Mouse (Mus musculus): ENCODE measurements around the gene Csf2. TPM values are rescaled to one million over a fixed set of nuclear protein-coding genes. Genes with fewer than 3 reads are reported as not detected.
A peak's percentile ranks its signal among the peaks of the same experiment; 100 is the strongest.

The Csf2 gene
- total and polyA plus RNA-seq, 2 experiments from 2014 or later = not detected

- H3K27me3 ChIP-seq (ENCODE audit: insufficient read depth, low read length) = no peaks in the 10 kb centered on the region
- no peak overlapping the region for H3K9ac ChIP-seq
- ATAC-seq = no peak
- TF ChIP-seq CTCF (IDR thresholded peaks at IDR 0.05; ENCODE audit: low read depth) = no peak
- H3K4me2 ChIP-seq (ENCODE audit: low read depth) = no peak overlapping the region
- H3K4me1 ChIP-seq (ENCODE audit: insufficient read depth) = no peaks in the 10 kb centered on the region
- no peaks in the 10 kb centered on the region for H3K9me3 ChIP-seq (ENCODE audit: low read length)
- H3K36me3 ChIP-seq (ENCODE audit: insufficient read depth) = no peaks in the 10 kb centered on the region
- no peak overlapping the region for H3K27ac ChIP-seq (ENCODE audit: low read depth, low read length)
- no peak for DNase-seq
- H3K4me3 ChIP-seq (ENCODE audit: low read depth, low read length) = no peak overlapping the region
- WGBS = 87% methylated on average over 8 of the region's 8 CpGs
Observed at GRCm38 (mm10) chr11:54287821-54288453, 38.5 kb upstream of the Csf2 start.

- no peak overlapping the region for H3K27ac ChIP-seq (ENCODE audit: low read depth, low read length)
- ATAC-seq (no peak), DNase-seq (no peak)
- no peak overlapping the region for H3K4me2 ChIP-seq (ENCODE audit: low read depth)
- no peak overlapping the region for H3K9ac ChIP-seq
- no peak for TF ChIP-seq CTCF (IDR thresholded peaks at IDR 0.05; ENCODE audit: low read depth)
- no peaks in the 10 kb centered on the region for H3K36me3 ChIP-seq (ENCODE audit: insufficient read depth)
- WGBS = 84% methylated on average over 5 of the region's 5 CpGs
- no peaks in the 10 kb centered on the region for H3K4me1 ChIP-seq (ENCODE audit: insufficient read depth)
- no peaks in the 10 kb centered on the region for H3K9me3 ChIP-seq (ENCODE audit: low read length)
- H3K27me3 ChIP-seq (ENCODE audit: insufficient read depth, low read length) = no peaks in the 10 kb centered on the region
- H3K4me3 ChIP-seq (ENCODE audit: low read depth, low read length) = no peak overlapping the region
Observed at GRCm38 (mm10) chr11:54271437-54271949, 22.0 kb upstream of the Csf2 start.

GRCm38 (mm10) chr11:54269191-54269896 lies 19.9 kb upstream of the Csf2 start:
- Histone ChIP-seq H3K27me3 (ENCODE audit: insufficient read depth, low read length) (no peaks in the 10 kb centered on the region), H3K36me3 (ENCODE audit: insufficient read depth) (no peaks in the 10 kb centered on the region), H3K27ac (ENCODE audit: low read depth, low read length) (no peak overlapping the region), H3K9me3 (ENCODE audit: low read length) (no peaks in the 10 kb centered on the region), H3K4me1 (ENCODE audit: insufficient read depth) (no peaks in the 10 kb centered on the region), H3K4me3 (ENCODE audit: low read depth, low read length) (no peak overlapping the region), H3K9ac (no peak overlapping the region), H3K4me2 (ENCODE audit: low read depth) (no peak overlapping the region)
- DNase-seq = no peak
- 79% methylated on average over 3 of the region's 3 CpGs for WGBS
- no peak for TF ChIP-seq CTCF (IDR thresholded peaks at IDR 0.05; ENCODE audit: low read depth)
- ATAC-seq = no peak

- Histone ChIP-seq H3K36me3 (ENCODE audit: insufficient read depth) (no peaks in the 10 kb centered on the region), H3K27me3 (ENCODE audit: insufficient read depth, low read length) (no peaks in the 10 kb centered on the region), H3K4me2 (ENCODE audit: low read depth) (no peak within 1 kb of the TSS), H3K9ac (no peak within 1 kb of the TSS), H3K27ac (ENCODE audit: low read depth, low read length) (no peak within 1 kb of the TSS), H3K9me3 (ENCODE audit: low read length) (no peaks in the 10 kb centered on the region), H3K4me3 (ENCODE audit: low read depth, low read length) (no peak within 1 kb of the TSS), H3K4me1 (ENCODE audit: insufficient read depth) (no peaks in the 10 kb centered on the region)
- 92% methylated on average over 6 of the region's 6 CpGs for WGBS
- DNase-seq (no peak), ATAC-seq (no peak)
- no peak for TF ChIP-seq CTCF (IDR thresholded peaks at IDR 0.05; ENCODE audit: low read depth)
Observed at GRCm38 (mm10) chr11:54267177-54267576, 17.7 kb upstream of the Csf2 start, which contains the start of gene Il3. TSS of gene Il3 (minus strand) at chr11:54267277.

GRCm38 (mm10) chr11:54264542-54264941 lies 15.1 kb upstream of the Csf2 start:
- Histone ChIP-seq H3K27me3 (ENCODE audit: insufficient read depth, low read length) (no peaks in the 10 kb centered on the region), H3K4me3 (ENCODE audit: low read depth, low read length) (no peak overlapping the region), H3K36me3 (ENCODE audit: insufficient read depth) (no peaks in the 10 kb centered on the region), H3K27ac (ENCODE audit: low read depth, low read length) (no peak overlapping the region), H3K4me2 (ENCODE audit: low read depth) (no peak overlapping the region), H3K4me1 (ENCODE audit: insufficient read depth) (no peaks in the 10 kb centered on the region), H3K9ac (no peak overlapping the region), H3K9me3 (ENCODE audit: low read length) (no peaks in the 10 kb centered on the region)
- peak; percentile 85 for TF ChIP-seq CTCF (IDR thresholded peaks at IDR 0.05; ENCODE audit: low read depth)
- WGBS = 58% methylated on average over 2 of the region's 2 CpGs
- DNase-seq = peak; percentile 67
- no peak for ATAC-seq

GRCm38 (mm10) chr11:54263405-54264031 lies 14.1 kb upstream of the Csf2 start:
- Histone ChIP-seq H3K27ac (ENCODE audit: low read depth, low read length) (no peak overlapping the region), H3K4me1 (ENCODE audit: insufficient read depth) (no peaks in the 10 kb centered on the region), H3K9me3 (ENCODE audit: low read length) (no peaks in the 10 kb centered on the region), H3K4me3 (ENCODE audit: low read depth, low read length) (no peak overlapping the region), H3K27me3 (ENCODE audit: insufficient read depth, low read length) (no peaks in the 10 kb centered on the region), H3K4me2 (ENCODE audit: low read depth) (no peak overlapping the region), H3K36me3 (ENCODE audit: insufficient read depth) (no peaks in the 10 kb centered on the region), H3K9ac (no peak overlapping the region)
- TF ChIP-seq CTCF (IDR thresholded peaks at IDR 0.05; ENCODE audit: low read depth) = peak; percentile 24; the same call in 1 of the 2 replicates
- no peak for DNase-seq
- WGBS = 13% methylated on average over 1 of the region's 1 CpGs
- ATAC-seq = no peak
